Mouse (Mus musculus) olfactory bulb, adult 2 months (tissue): ENCODE measurements around the gene Mapt.

Experiments used
- CTCF ChIP-seq: fragments of 200-500 bp; IDR thresholded peaks from 2 replicates; pipeline ENCODE4 v1.5.1; 2012; ENCODE audit warnings: low read depth, mild to moderate bottlenecking, low read length, moderate library complexity; ENCODE audit not compliant: insufficient read depth
- POLR2A ChIP-seq: fragments of 200-500 bp; IDR thresholded peaks from 2 replicates; pipeline ENCODE4 v1.6.1; 2012; ENCODE audit warnings: mild to moderate bottlenecking, low read depth, low read length, moderate library complexity; ENCODE audit not compliant: insufficient read depth

DNA sequence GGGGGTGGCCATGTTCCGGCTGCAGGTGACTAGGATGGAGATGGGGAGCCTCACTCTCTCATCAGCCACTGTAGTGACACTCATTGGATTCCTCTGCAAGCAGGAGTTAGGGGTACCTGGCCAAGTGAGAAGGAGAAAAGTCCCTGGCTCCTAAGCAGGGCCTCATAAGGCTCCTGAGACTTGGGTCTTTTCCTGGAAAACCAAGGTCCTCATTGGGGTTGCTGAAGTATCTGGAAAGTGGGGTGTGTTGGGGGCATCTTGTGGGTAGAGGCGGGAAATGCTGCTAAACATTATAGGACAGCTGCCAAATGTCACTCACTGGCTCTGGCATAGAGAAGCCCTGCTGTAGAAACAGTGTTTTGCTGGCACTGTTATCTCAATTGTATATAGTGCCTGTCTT is 4.7 kb downstream of the Mapt start:
- TF ChIP-seq CTCF (no peak), POLR2A (no peak)
